Mouse (Mus musculus) forelimb bud, embryonic 11.5 days (tissue): ENCODE measurements at regions not wholly inside any gene's neighbourhood (a gene's known extent, or its start where the extent isn't known, plus 50 kb on each side); places are given as distances from the start of the nearest gene placed in this dataset.

Experiments used
- DNase-seq: peaks from one replicate; pipeline ENCODE4 v3.0.0-alpha.2; 2012; ENCODE audit warnings: low read depth, low spot score

- no peak for DNase-seq
Measured at GRCm38 (mm10) chr8:92518486-92518885, 155.6 kb upstream of the Irx6 start.

DNA sequence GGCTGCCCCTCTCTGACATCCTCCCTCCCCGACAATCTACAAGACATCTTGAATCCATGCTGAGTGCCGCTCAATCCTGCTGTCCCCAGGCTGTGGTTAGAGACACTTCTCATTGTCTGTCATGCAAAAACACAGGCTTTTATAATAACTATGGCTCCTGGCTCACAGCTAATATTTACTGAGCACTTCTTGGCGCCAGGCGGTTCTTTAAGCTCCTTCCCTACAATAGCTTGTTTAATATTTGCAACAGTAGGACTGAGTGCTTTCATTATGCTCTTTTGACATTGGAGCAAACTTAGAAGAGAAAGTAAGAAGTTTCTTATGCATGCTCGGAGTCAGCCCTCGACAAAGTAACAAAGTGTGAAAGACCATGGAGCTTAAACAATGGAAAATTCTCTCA is 151.6 kb upstream of the Irx6 start:
- DNase-seq: no peak

GRCm38 (mm10) chr8:92529756-92530155 is 144.3 kb upstream of the Irx6 start:
- DNase-seq: peak; percentile 49

DNA sequence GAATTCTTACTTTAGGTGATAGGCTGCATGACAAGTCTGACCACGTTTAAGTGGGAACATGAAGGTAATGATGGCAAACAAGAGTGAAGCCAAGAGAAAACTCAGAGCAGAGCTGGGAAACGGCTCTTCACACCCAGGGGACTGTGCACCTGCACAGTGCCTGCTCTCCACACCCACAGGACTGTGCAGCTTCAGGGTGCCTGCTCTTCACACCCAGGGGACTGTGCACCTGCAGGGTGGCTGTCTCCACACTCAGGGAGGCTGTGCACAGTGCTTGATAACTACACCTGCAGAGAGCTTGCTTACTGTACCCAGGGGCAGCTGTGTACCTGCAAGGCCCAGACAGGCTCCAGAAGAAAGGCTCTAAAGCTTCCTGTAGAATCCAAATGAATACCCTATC is 133.5 kb upstream of the Irx6 start:
- DNase-seq: no peak

DNA sequence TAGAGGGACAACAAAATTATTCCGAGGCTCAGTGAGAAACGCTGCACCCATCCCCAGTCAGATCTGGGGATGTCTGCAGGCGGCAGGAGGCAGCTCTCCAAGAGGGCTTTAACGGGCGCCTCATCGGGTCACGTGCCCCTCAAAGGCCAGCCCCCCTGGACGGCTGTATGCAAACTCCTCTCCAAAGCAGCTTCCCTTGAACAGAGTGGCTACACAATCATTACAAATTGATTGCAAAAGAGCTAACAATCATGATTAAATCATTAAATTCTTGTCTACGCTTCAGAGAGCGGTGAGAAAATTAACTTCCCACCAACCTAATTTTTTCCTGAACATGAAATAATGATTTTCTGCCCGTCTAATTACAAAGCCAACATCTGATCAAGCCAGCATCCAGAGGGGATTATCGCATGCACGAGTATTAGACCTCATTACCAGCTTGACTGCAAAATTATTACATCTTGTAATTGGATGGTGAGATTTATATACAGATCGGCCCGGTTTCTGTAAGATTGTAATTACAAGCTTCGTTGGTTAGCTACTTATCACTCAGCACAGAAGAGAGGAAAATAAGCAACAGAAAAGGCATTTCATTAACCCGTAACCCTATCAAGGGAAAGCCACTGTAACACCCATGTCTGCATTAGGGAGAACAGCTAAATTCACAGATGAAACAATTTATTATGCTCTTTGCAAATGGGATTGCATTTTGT is 128.6 kb upstream of the Irx6 start:
- no peak for DNase-seq

- no peak for DNase-seq
Measured at GRCm38 (mm10) chr8:92555140-92555539, 118.9 kb upstream of the Irx6 start.

DNA sequence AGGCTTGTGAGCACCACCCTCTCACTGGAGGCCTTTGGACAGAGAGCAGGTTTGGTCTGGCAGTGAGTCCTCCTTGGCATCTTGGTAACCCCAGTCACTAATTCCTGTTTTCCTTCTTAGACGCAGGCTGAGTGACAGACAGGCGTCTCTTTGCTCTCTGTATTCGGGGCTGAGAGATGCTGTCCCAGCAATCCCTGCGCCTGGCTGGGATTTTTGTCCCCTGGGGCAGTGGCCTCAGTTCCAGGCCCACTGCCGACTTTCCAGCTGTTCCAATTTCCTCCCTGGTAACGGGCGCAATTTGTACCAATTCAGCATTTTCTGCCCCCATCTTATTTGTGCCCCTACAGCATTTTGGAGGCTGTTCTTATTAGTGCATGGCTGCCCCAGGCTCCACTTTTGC is 118.5 kb upstream of the Irx6 start:
- DNase-seq: no peak

GRCm38 (mm10) chr8:92562471-92562870 is 111.6 kb upstream of the Irx6 start:
- DNase-seq: no peak

DNA sequence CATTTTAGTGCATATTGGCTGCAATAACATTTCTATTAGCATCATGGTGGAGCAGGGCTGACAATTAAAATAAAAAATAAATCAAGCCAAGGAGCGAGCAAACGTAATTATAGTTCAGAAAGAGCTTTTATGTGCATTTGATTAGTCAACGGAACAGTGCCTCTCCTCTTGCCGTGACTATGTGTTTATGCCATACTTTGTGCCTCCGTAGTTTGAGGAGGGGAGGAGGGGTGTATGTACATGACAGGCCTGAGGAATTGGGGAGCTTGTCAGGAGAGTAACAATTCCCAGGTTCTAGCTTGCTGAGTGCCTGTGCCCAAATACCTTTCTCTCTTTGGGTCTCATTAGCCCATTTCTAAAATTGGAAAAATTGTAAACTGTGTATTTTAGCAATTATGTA is 111.1 kb upstream of the Irx6 start:
- DNase-seq: no peak

GRCm38 (mm10) chr8:92569650-92570049 is 104.4 kb upstream of the Irx6 start:
- no peak for DNase-seq

DNA sequence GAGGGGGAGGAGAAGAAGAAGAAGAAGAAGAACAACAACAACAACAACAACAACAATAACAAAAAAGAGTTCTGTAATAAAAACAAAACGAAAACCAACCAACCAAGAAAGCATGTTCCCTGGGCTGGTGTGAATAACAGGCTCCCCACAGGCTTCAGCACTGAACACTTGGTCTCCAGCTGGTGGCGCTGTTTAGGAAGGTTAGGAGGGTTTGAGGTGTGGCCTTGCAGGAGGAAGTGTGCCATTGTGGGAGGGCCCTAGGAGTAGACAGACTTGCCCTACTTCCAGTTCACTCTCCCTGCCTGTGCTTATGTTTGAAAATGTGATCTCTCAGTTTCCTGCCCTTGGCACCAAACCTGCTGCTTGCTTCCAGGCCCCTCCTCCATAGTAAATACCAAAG is 94.6 kb upstream of the Irx6 start:
- no peak for DNase-seq

DNA sequence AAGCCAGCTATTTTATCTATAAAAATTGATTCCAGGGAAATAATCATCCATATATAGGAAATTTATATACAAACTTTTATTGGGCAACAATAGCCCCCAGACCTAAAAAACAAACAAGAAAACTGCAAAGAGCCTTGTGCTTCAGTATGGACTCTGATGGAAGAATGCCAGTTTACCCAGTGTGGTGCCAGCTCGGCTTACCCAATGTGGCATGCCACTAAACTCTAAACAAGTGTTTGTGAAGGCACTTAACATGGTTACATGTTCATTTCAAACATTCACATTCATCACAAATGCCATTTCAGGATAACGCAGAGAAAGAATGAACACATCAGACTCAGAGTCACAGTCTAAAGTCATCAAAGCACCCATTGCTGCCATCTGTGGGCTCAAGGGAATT is 93.0 kb upstream of the Irx6 start:
- no peak for DNase-seq

DNA sequence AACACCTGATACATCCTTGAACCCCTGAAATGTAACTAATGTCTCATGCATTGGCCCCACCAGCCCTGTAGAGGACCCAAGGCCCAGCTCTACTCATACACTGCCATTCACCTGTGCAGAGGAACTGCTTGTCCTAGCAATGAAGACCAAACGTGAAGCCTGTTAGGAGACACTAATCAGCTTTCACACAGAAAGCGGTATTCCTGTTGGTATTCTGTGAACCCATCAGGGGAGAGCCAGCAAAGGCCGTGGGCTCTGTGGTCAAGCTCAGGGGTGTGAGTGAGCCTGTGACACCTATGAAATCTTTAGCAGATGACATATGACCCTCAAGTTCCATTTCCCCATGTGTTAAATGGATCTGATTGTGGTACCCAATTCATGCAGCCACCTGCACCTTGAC is 73.3 kb upstream of the Irx6 start:
- no peak for DNase-seq

GRCm38 (mm10) chr8:92602973-92603372 is 71.1 kb upstream of the Irx6 start:
- DNase-seq: no peak

DNA sequence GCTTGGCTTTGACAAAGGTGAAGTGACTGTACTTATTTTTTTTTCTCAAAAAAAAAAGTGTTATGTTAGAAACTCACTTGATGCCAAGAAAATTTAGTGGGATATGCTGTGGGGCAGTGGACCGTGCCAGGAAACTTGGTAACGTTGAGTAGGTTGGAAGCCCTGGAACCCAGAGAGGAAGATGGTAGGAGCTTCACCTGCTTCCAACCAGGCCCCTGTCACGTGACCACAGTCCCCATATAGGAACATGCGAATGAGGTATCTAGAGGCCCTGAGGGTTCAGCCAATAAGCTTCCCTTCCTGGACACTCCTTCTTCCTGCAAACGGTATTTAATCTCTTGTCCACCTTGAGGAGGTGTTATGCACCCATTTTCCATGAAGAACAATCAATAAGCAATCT is 68.5 kb upstream of the Irx6 start:
- DNase-seq: no peak

DNA sequence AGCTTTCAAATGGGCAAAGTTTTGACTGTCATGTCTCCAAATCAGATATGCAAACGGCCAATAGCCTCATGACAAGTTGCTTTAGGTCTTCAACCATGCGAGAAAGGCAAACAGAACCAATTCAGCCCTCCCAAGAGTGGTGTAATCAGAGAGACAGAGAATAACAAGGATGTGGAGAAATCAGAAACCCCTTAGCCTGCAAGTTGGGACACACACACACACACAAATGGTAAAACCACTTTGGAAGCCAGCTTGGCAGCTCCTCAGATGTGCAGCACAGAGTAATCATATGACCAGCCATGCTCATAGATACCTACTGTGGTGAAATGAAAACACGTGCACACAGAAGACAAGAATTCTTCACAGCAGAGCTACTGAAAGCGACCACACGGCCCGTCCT is 66.5 kb upstream of the Irx6 start:
- DNase-seq: no peak

- no peak for DNase-seq
Measured at GRCm38 (mm10) chr8:92609908-92610307, 64.2 kb upstream of the Irx6 start.

- DNase-seq: no peak
Measured at GRCm38 (mm10) chr8:92610487-92611059, 63.5 kb upstream of the Irx6 start.

DNA sequence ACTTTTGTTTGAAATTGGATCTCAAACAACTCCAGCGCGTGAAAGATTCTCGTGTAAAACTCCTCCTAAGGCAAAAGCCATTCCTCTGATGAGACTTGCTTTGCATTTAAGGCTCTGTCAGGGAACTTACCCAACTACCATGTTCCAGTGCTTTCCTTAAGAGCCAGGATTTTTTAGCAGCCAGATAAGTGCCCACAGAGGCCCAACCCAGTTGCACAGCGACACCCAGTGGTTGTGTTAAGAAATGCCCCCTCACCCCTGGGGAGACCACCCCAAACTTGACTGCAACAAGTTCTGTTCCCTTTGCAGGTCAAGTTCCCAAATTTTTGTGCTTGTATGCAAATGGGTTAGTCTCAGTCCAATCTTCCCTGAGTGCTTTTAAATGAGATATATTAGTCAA is 60.6 kb upstream of the Irx6 start:
- peak; percentile 35 for DNase-seq

GRCm38 (mm10) chr8:92616341-92617115 is 57.6 kb upstream of the Irx6 start:
- DNase-seq: peak; percentile 35

GRCm38 (mm10) chr8:92618281-92618680 is 55.8 kb upstream of the Irx6 start:
- peak; percentile 42 for DNase-seq
